Mouse (Mus musculus): ENCODE measurements at regions not wholly inside any gene's neighbourhood (a gene's known extent, or its start where the extent isn't known, plus 50 kb on each side); places are given as distances from the start of the nearest gene placed in this dataset.

DNA sequence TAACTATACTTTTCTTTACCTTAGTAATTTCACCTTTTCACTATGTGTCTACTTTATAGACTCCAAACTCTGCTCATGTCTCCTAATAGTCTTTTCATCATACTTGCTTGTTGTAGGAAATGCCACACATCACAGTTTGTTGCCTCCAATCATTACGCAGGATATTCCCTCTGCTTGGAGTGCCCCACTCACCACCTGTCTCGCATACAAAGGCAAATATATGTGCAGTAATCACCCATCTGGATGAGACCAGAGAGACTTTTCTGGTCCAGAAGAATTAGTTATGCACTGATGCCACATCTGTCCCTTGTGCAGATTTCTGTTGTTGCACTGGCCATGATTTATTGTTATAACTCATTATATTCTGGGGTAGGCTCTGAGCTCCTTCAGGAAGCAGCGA, 293.9 kb upstream of the Alcam start:
- dilution Hi-C loops (cut with MboI; ENCODE audit: extremely low pct_ligation_motif_present, extremely low pct_unique_long_range_greater_than_20kb, low sequenced_read_pairs): no loop called here
- H3K27ac ChIP-seq (ENCODE audit: insufficient read depth, low read depth): no peak overlapping the region
- H3K4me1 ChIP-seq (ENCODE audit: control insufficient read depth in 1 of 2, insufficient read depth in 2 of 2): no peaks in the 10 kb centered on the region
- no peak for TF ChIP-seq ETS1 (conservative IDR thresholded peaks at IDR 0.05; ENCODE audit: low read depth, low read length)
- TF ChIP-seq GABPA (IDR thresholded peaks at IDR 0.05; ENCODE audit: insufficient replicate concordance, low read depth, low read length): no peak
- no peak for TF ChIP-seq RAD21 (IDR thresholded peaks at IDR 0.05; ENCODE audit: low read depth, low read length)
- TF ChIP-seq ZNF384 (IDR thresholded peaks at IDR 0.05; ENCODE audit: low read depth, low read length): no peak
- no peak for TF ChIP-seq MYC (IDR thresholded peaks at IDR 0.05; ENCODE audit: low read depth, low read length)
- H3K9ac ChIP-seq (ENCODE audit: insufficient read depth, low read depth): no peak overlapping the region
- DNase-seq (ENCODE audit: extremely low read depth): no peak
- no peak overlapping the region for H3K4me2 ChIP-seq (ENCODE audit: insufficient read depth, low read depth, poor library complexity, severe bottlenecking)
- H3K4me3 ChIP-seq (replicated peaks in 1 of 3; ENCODE audit: low read depth in 2 of 3, low read length in 2 of 3, poor library complexity in 1 of 3): no peak overlapping the region
- no peaks in the 10 kb centered on the region for H3K27me3 ChIP-seq (replicated peaks)
- H3K36me3 ChIP-seq (replicated peaks in 1 of 2; ENCODE audit: control insufficient read depth in 1 of 2, insufficient read depth in 1 of 2, low read length in 1 of 2): no peaks in the 10 kb centered on the region
- no peaks in the 10 kb centered on the region for H3K9me3 ChIP-seq (replicated peaks; ENCODE audit: low read length)
- in situ Hi-C loops (cut with MboI; ENCODE audit: low pct_ligation_motif_present, low pct_unique_long_range_greater_than_20kb, low sequenced_read_pairs): no loop called here
- no peaks in the 10 kb centered on the region for H3K79me2 ChIP-seq (replicated peaks; ENCODE audit: control insufficient read depth, extremely low read depth, insufficient read depth, poor library complexity, severe bottlenecking)

DNA sequence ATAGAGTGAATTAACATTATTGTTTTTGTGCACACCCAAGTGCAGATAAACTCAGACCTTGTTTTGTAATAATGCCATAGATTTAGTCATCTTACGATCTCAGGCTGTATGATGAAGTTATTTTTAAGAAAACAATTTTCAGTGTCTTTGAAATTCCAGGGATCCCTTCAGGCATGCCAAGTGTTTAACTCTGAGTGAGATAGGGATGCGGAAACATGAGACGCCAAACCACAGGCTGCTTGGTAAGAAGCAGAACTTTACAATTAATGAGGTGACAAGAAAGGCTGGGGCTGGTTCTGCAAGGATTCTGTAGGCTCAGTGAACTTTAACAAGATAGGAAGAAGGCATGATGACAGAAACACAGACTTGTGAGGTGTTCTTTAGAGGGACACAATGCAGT, 292.3 kb upstream of the Alcam start:
- in situ Hi-C loops (cut with MboI; ENCODE audit: low pct_ligation_motif_present, low pct_unique_long_range_greater_than_20kb, low sequenced_read_pairs): no loop called here
- H3K27ac ChIP-seq (ENCODE audit: insufficient read depth, low read depth): no peak overlapping the region

DNA sequence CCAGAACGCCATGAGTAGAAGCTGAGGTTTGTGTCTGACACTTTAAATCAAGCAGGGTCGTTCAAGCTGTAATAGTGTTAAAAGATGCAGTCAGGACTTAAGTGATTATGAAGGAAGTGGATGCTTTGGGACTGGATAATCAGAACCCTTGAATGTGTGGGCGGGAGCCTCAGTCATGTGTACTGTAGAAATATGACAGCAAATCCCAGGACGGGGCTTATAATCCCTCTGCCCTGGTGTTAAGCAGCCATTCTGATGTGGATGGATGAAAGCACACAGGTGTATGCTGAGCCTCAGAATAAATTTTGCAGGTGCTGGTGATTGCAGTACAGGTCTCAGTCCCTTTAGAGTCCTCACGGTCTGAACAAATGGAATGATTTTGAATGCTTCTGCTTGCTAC, 290.8 kb upstream of the Alcam start:
- H3K36me3 ChIP-seq (replicated peaks in 1 of 2; ENCODE audit: control insufficient read depth in 1 of 2, insufficient read depth in 1 of 2, low read length in 1 of 2): no peaks in the 10 kb centered on the region
- in situ Hi-C loops (cut with MboI; ENCODE audit: low pct_ligation_motif_present, low pct_unique_long_range_greater_than_20kb, low sequenced_read_pairs) (no loop called here), dilution Hi-C loops (cut with MboI; ENCODE audit: extremely low pct_ligation_motif_present, extremely low pct_unique_long_range_greater_than_20kb, low sequenced_read_pairs) (no loop called here)
- no peaks in the 10 kb centered on the region for H3K27me3 ChIP-seq (replicated peaks)
- TF ChIP-seq JUN (IDR thresholded peaks at IDR 0.05; ENCODE audit: insufficient read depth, low read depth, low read length): no peak
- no peak for TF ChIP-seq ZMIZ1 (IDR thresholded peaks at IDR 0.05; ENCODE audit: low read depth, low read length)
- TF ChIP-seq IRF4 (IDR thresholded peaks at IDR 0.05; ENCODE audit: low read depth, low read length): no peak
- no peak for TF ChIP-seq TBP (conservative IDR thresholded peaks at IDR 0.05; ENCODE audit: low read depth, low read length)
- TF ChIP-seq UBTF (IDR thresholded peaks at IDR 0.05; ENCODE audit: low read depth, low read length): no peak
- no peak for TF ChIP-seq CTCF (conservative IDR thresholded peaks at IDR 0.05 in 1 of 2, IDR thresholded peaks at IDR 0.05 in 1 of 2; ENCODE audit: low read depth in 2 of 2, low read length in 2 of 2)
- no peak for TF ChIP-seq USF1 (IDR thresholded peaks at IDR 0.05; ENCODE audit: low read depth, low read length)
- TF ChIP-seq RAD21 (IDR thresholded peaks at IDR 0.05; ENCODE audit: low read depth, low read length): no peak
- TF ChIP-seq MAFK (IDR thresholded peaks at IDR 0.05; ENCODE audit: insufficient replicate concordance, low read length): no peak
- no peak for TF ChIP-seq MXI1 (IDR thresholded peaks at IDR 0.05; ENCODE audit: low read depth, low read length)
- no peak for TF ChIP-seq NELFE (IDR thresholded peaks at IDR 0.05; ENCODE audit: low read depth, low read length)
- TF ChIP-seq HCFC1 (IDR thresholded peaks at IDR 0.05; ENCODE audit: low read depth, low read length): no peak
- no peak for TF ChIP-seq ETS1 (conservative IDR thresholded peaks at IDR 0.05; ENCODE audit: low read depth, low read length)
- TF ChIP-seq PAX5 (IDR thresholded peaks at IDR 0.05; ENCODE audit: low read length): no peak
- no peak for TF ChIP-seq ZNF384 (IDR thresholded peaks at IDR 0.05; ENCODE audit: low read depth, low read length)
- TF ChIP-seq POLR2A (IDR thresholded peaks at IDR 0.05; ENCODE audit: low read depth, low read length): no peak
- no peak for TF ChIP-seq SIN3A (IDR thresholded peaks at IDR 0.05; ENCODE audit: low read length)
- no peak for TF ChIP-seq BHLHE40 (IDR thresholded peaks at IDR 0.05; ENCODE audit: low read depth, low read length)
- no peak for TF ChIP-seq MAX (IDR thresholded peaks at IDR 0.05; ENCODE audit: low read length)
- TF ChIP-seq ZC3H11A (IDR thresholded peaks at IDR 0.05; ENCODE audit: low read depth, low read length): no peak
- no peaks in the 10 kb centered on the region for H3K4me1 ChIP-seq (ENCODE audit: control insufficient read depth in 1 of 2, insufficient read depth in 2 of 2)
- H3K4me3 ChIP-seq (replicated peaks in 1 of 3; ENCODE audit: low read depth in 2 of 3, low read length in 2 of 3, poor library complexity in 1 of 3): no peak overlapping the region
- DNase-seq (ENCODE audit: extremely low read depth): no peak
- H3K9me3 ChIP-seq (replicated peaks; ENCODE audit: low read length): no peaks in the 10 kb centered on the region
- H3K4me2 ChIP-seq (ENCODE audit: insufficient read depth, low read depth, poor library complexity, severe bottlenecking): no peak overlapping the region
- H3K27ac ChIP-seq (ENCODE audit: insufficient read depth, low read depth): no peak overlapping the region
- H3K9ac ChIP-seq (ENCODE audit: insufficient read depth, low read depth): no peak overlapping the region
- H3K79me2 ChIP-seq (replicated peaks; ENCODE audit: control insufficient read depth, extremely low read depth, insufficient read depth, poor library complexity, severe bottlenecking): no peaks in the 10 kb centered on the region

More for the DNA sequence above, 292.3 kb upstream of the Alcam start:
- Histone ChIP-seq H3K36me3 (replicated peaks in 1 of 2; ENCODE audit: control insufficient read depth in 1 of 2, insufficient read depth in 1 of 2, low read length in 1 of 2) (no peaks in the 10 kb centered on the region), H3K4me1 (ENCODE audit: control insufficient read depth in 1 of 2, insufficient read depth in 2 of 2) (no peaks in the 10 kb centered on the region), H3K9ac (ENCODE audit: insufficient read depth, low read depth) (no peak overlapping the region), H3K79me2 (replicated peaks; ENCODE audit: control insufficient read depth, extremely low read depth, insufficient read depth, poor library complexity, severe bottlenecking) (no peaks in the 10 kb centered on the region), H3K4me2 (ENCODE audit: insufficient read depth, low read depth, poor library complexity, severe bottlenecking) (no peak overlapping the region), H3K27me3 (replicated peaks) (no peaks in the 10 kb centered on the region), H3K4me3 (replicated peaks in 1 of 3; ENCODE audit: low read depth in 2 of 3, low read length in 2 of 3, poor library complexity in 1 of 3) (no peak overlapping the region), H3K9me3 (replicated peaks; ENCODE audit: low read length) (no peaks in the 10 kb centered on the region)
- no peak for TF ChIP-seq NELFE (IDR thresholded peaks at IDR 0.05; ENCODE audit: low read depth, low read length)
- no peak for TF ChIP-seq POLR2AphosphoS2 (IDR thresholded peaks at IDR 0.05; ENCODE audit: low read depth, low read length)
- TF ChIP-seq MEF2A (IDR thresholded peaks at IDR 0.05; ENCODE audit: borderline replicate concordance, low read depth, low read length): no peak
- dilution Hi-C loops (cut with MboI; ENCODE audit: extremely low pct_ligation_motif_present, extremely low pct_unique_long_range_greater_than_20kb, low sequenced_read_pairs): no loop called here
- DNase-seq (ENCODE audit: extremely low read depth): no peak
